Mouse (Mus musculus) heart, postnatal 0 days (tissue): Measurements from ENCODE around the gene Coq2. TPM values are rescaled to one million over a fixed set of nuclear protein-coding genes. Genes with fewer than 3 reads are reported as not detected.

Experiments
- ATAC-seq: fragments of 200-750 bp; cut with Nextera tagmentation; 2 replicates; pipeline ENCODE4 v1.8.0; 2017; ENCODE audit warnings: low read depth, moderate number of reproducible peaks, moderate library complexity; ENCODE audit not compliant: insufficient read depth
- DNase-seq: peaks from one replicate; pipeline ENCODE4 v3.0.0-alpha.2; 2016; ENCODE audit warnings: low spot score
- H3K27ac ChIP-seq: fragments of 300-500 bp; sonication (generic); 2 replicates; pipeline ENCODE4 v1.5.1; 2014; ENCODE audit warnings: low read depth, mild to moderate bottlenecking
- H3K27me3 ChIP-seq: fragments of 300-500 bp; sonication (generic); 2 replicates; pipeline ENCODE4 v1.6.1; 2014; ENCODE audit warnings: low read length, mixed read lengths; ENCODE audit not compliant: control insufficient read depth, insufficient read depth
- H3K36me3 ChIP-seq: fragments of 300-500 bp; sonication (generic); replicated peaks from 2 replicates; pipeline ENCODE4 v1.6.1; 2014; ENCODE audit warnings: low read length, mixed read lengths; ENCODE audit not compliant: control insufficient read depth, insufficient read depth
- H3K4me1 ChIP-seq: fragments of 300-500 bp; sonication (generic); 2 replicates; pipeline ENCODE4 v1.6.1; 2014; ENCODE audit warnings: antibody characterized with exemption; ENCODE audit not compliant: control insufficient read depth, insufficient read depth
- H3K4me2 ChIP-seq: fragments of 300-500 bp; sonication (generic); 2 replicates; pipeline ENCODE4 v1.6.1; 2014; ENCODE audit warnings: low read depth, mild to moderate bottlenecking, low read length, moderate library complexity
- H3K4me3 ChIP-seq: fragments of 300-500 bp; sonication (generic); 2 replicates; pipeline ENCODE4 v1.5.1; 2014; ENCODE audit warnings: low read depth, low read length
- H3K9ac ChIP-seq: fragments of 300-500 bp; sonication (generic); replicated peaks from 2 replicates; pipeline ENCODE4 v1.6.1; 2014; ENCODE audit warnings: low read depth, low read length, mixed read lengths
- H3K9me3 ChIP-seq: fragments of 300-500 bp; sonication (generic); replicated peaks from 2 replicates; pipeline ENCODE4 v1.6.1; 2016; ENCODE audit warnings: low read length; ENCODE audit not compliant: control insufficient read depth
- CTCF ChIP-seq: IDR thresholded peaks from 2 replicates; pipeline ENCODE4 v1.5.1; 2016; ENCODE audit warnings: antibody characterized with exemption, control low read depth, low read depth
- EP300 ChIP-seq: IDR thresholded peaks from 2 replicates; pipeline ENCODE4 v1.6.1; 2016; ENCODE audit warnings: antibody characterized with exemption, low read depth
- WGBS: fragments of 180-500 bp; shearing (Covaris S2); extraction: QIAGEN DNeasy Blood & Tissue Kit; methylation state at CpG from one replicate; pipeline ENCODE4 v1.1.7; 2014; 5-methylcytosine and 5-hydroxymethylcytosine counted together
- polyA plus RNA-seq: library from polyadenylated mRNA; unstranded; fragments of >200 nt; fragmentation: Nextera tagmentation; extraction: Ambion mirVana; gene quantifications from 2 replicates; pipeline ENCODE4 v1.2.1, GENCODE M21; 2015
- total RNA-seq: library from RNA; depleted of rRNA; stranded (reverse); fragments of >200 nt; gene quantifications from 2 replicates; pipeline ENCODE4 v1.2.3, GENCODE M21; 2014; ENCODE audit warnings: low replicate concordance

Coq2 gene
- total and polyA plus RNA-seq, 2 experiments from 2014 or later: 68.5 to 146 TPM

DNA sequence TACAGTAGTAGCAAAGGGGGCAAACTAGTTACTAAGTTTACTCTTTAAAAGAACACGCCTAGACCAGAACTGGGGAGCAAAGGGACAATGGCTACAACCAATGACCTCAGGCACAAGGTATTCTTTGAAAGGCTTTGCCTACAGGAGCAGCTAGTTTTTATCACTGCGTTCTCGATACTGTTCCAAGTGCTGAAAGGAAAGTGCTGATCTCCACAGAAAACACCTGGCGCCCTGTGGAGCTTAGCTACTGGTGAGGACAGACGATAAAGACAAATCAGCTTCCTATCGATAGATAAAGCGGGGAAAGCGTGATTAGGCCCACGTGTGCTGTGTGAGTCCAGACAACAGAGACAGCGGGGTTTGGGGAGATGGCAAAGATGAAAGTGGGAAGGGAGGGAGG lies 26.9 kb downstream of the Coq2 start:
- Histone ChIP-seq H3K27me3 (no peaks in the 10 kb centered on the region), H3K9me3 (no peaks in the 10 kb centered on the region), H3K4me1 (peaks cover 18% of the 10 kb centered on the region), H3K27ac (no peak overlapping the region), H3K36me3 (no peaks in the 10 kb centered on the region), H3K4me2 (peak overlapping the region; percentile 19), H3K9ac (no peak overlapping the region), H3K4me3 (no peak overlapping the region)
- no peak for DNase-seq
- ATAC-seq: no peak
- TF ChIP-seq CTCF: no peak
- WGBS: 12% methylated on average over 10 of the region's 10 CpGs

DNA sequence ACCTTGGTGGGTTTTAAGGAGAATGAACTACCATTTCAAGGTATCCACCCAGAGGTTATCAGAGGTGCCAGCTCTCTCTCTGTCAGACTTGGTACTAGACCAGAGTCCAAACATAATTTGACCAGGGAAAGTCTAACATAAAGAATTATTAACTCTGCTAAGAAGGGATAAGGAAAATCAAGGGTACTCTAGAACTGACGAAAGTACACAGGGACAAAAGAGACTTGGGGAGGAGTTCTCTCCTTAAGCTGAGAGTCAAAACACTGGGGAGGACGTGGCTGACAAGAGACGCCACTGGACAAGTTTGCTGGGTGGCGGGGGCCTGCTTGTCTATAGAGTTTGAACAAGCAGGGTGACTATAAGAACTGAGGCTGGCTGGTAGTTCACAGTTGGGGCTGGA lies 28.4 kb downstream of the Coq2 start:
- DNase-seq (no peak), ATAC-seq (no peak)
- Histone ChIP-seq H3K4me2 (no peak overlapping the region), H3K9ac (no peak overlapping the region), H3K27ac (no peak overlapping the region), H3K27me3 (no peaks in the 10 kb centered on the region), H3K4me1 (peaks cover 19% of the 10 kb centered on the region), H3K36me3 (no peaks in the 10 kb centered on the region), H3K9me3 (no peaks in the 10 kb centered on the region), H3K4me3 (no peak overlapping the region)
- 83% methylated on average over 4 of the region's 4 CpGs for WGBS
- TF ChIP-seq CTCF (no peak), EP300 (no peak)

DNA sequence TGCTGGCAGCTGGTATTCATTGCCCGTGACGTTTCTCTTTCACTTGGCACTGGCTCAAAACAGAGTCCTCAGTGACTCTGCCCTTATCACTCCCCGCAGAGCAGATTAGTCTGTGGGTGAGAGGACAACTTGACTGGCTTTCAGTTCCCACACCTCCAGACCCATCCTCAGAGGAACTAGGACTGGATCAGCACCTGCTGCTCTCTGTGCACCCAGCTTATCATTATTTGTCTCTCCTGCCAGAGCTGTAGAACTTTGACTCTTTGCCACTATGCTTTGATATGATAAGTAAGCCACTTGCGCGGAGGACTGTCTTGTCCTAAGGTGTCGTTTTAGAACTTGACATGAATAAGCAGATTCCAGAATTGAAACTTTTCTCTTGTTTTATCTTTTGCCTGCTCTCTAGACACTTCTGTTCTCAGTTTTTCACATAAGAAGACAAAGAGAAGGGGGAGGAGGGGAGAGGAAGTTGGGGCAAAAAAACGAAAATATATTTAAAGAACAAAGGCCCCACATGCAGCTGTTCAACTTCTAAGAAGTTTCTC lies 30.9 kb downstream of the Coq2 start:
- DNase-seq (no peak), ATAC-seq (peak; percentile 72)
- no peak overlapping the region for H3K4me3 ChIP-seq
- no peaks in the 10 kb centered on the region for H3K27me3 ChIP-seq
- peak overlapping the region; percentile 43; the same call in 1 of the 2 replicates for H3K4me2 ChIP-seq
- WGBS: 13% methylated on average over 7 of the region's 7 CpGs
- peaks cover 19% of the 10 kb centered on the region for H3K4me1 ChIP-seq
- no peaks in the 10 kb centered on the region for H3K9me3 ChIP-seq
- H3K27ac ChIP-seq: peak overlapping the region; percentile 17; the same call in 1 of the 2 replicates
- TF ChIP-seq EP300 (no peak), CTCF (no peak)
- H3K9ac ChIP-seq: no peak overlapping the region
- H3K36me3 ChIP-seq: no peaks in the 10 kb centered on the region

DNA sequence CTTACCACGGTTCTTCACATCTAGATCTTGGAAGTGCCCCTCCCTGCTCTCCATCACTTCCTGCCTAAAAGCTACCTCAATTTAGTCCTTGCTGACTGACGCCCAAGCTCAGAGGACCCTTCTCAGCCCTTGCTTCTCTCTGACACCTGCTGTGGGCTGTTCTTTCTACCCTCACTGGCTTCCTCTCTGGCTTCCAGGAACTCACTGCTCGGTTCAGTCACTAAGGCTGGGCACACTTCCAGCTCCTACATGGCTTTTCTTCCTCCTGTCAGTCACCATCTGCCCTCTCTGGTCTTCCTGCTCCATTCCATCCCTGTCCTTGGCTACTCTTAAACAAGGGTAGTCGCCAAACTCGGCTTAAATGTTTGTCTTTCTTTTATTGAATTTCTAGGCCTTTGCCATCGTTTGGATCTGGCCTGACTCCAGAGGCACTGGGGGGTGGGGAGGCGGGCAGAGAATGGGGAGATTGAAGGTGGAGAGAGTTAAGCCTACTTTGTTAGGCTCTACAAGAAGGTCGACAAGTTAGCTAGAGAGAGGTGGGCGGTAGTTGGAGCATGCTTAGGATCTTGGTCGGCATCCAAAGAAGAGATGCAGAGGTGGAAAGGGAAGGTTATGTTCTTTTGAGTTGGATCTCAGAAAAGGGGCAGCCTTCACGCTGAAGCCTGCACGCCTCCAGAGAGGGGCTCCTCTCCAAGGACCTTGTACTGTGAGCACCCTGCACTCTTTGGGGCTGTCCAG lies 31.5 kb downstream of the Coq2 start:
- no peaks in the 10 kb centered on the region for H3K36me3 ChIP-seq
- TF ChIP-seq EP300: no peak
- TF ChIP-seq CTCF: no peak
- H3K9me3 ChIP-seq: no peaks in the 10 kb centered on the region
- 35% methylated on average over 12 of the region's 12 CpGs for WGBS
- no peak overlapping the region for H3K9ac ChIP-seq
- peak overlapping the region; percentile 43; the same call in 1 of the 2 replicates for H3K4me2 ChIP-seq
- peak overlapping the region; percentile 17; the same call in 1 of the 2 replicates for H3K27ac ChIP-seq
- H3K4me3 ChIP-seq: no peak overlapping the region
- H3K27me3 ChIP-seq: no peaks in the 10 kb centered on the region
- ATAC-seq (peak; percentile 21; the same call in 1 of the 2 replicates), DNase-seq (peak; percentile 33)
- H3K4me1 ChIP-seq: peaks cover 17% of the 10 kb centered on the region

DNA sequence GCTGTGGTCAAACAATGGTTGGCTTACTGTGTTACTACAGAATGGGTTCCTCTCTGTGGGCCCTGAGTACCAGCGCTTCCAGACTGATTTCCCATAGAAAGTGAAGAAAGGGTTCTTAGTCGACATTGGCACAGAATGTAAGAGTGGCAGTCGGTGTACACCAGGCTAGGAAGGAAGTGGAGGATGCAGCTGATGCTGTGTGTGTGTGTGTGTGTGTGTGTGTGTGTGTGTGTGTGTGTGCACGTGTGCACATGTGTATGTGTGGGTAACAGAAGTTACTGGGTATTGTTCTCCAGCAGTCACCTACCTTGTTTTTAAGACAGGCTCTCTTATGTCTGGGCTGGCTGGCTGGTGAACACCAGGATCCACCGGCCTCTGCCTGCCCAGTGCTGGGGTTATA lies 32.6 kb downstream of the Coq2 start:
- ATAC-seq: no peak

More for the DNA sequence above, 32.6 kb downstream of the Coq2 start:
- no peak for DNase-seq
- Histone ChIP-seq H3K27me3 (no peaks in the 10 kb centered on the region), H3K9ac (no peak overlapping the region), H3K36me3 (no peaks in the 10 kb centered on the region), H3K27ac (no peak overlapping the region), H3K4me3 (no peak overlapping the region), H3K4me2 (no peak overlapping the region), H3K9me3 (no peaks in the 10 kb centered on the region), H3K4me1 (peaks cover 12% of the 10 kb centered on the region)
- TF ChIP-seq CTCF (no peak), EP300 (no peak)
- 87% methylated on average over 5 of the region's 5 CpGs for WGBS
